Mouse (Mus musculus): ENCODE measurements around the gene Tspan15. TPM values are rescaled to one million over a fixed set of nuclear protein-coding genes. Genes with fewer than 3 reads are reported as not detected.

Gene Tspan15
- polyA plus RNA-seq, 1 experiment from 2014 or later: 18.5 TPM

DNA sequence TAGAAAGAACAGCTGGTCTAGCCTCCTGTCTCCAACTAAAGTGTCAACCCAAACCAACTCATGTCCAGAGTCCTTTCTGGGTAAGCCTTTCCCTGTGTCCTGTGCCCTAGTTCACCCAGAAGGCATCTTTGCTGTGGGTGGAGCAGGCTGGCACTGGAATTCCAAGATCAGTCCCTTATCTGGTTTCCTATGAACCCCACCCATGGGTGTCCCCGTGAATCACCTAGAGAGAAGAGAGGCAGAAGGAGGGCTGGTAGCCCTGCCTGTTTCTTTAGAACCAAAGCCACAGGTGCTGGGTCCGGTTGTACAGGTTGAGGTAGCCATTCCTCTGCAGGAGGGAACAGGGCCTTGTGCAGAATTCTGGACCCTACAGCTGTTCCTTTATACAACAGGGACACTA, 9.4 kb downstream of the Tspan15 start:
- Histone ChIP-seq H3K4me3 (no peak overlapping the region), H3K36me3 (no peaks in the 10 kb centered on the region), H3K4me1 (peaks cover 28% of the 10 kb centered on the region), H3K27me3 (ENCODE audit: low read depth, poor library complexity, severe bottlenecking) (no peaks in the 10 kb centered on the region), H3K9me3 (replicated peaks) (no peaks in the 10 kb centered on the region), H3K27ac (no peak overlapping the region)
- 90% methylated on average over 2 of the region's 2 CpGs for WGBS
- DNase-seq (ENCODE audit: low spot score): no peak

GRCm38 (mm10) chr10:62220732-62221514, 10.1 kb downstream of the Tspan15 start:
- Histone ChIP-seq H3K9me3 (replicated peaks) (no peaks in the 10 kb centered on the region), H3K4me1 (peaks cover 22% of the 10 kb centered on the region), H3K36me3 (no peaks in the 10 kb centered on the region), H3K27me3 (ENCODE audit: low read depth, poor library complexity, severe bottlenecking) (no peaks in the 10 kb centered on the region), H3K4me3 (no peak overlapping the region), H3K27ac (no peak overlapping the region)
- no peak for DNase-seq (ENCODE audit: low spot score)
- 79% methylated on average over 8 of the region's 8 CpGs for WGBS

- peaks cover 6% of the 10 kb centered on the region; the same call in 1 of the 2 replicates for H3K4me1 ChIP-seq
- H3K27me3 ChIP-seq (ENCODE audit: low read depth, poor library complexity, severe bottlenecking): no peaks in the 10 kb centered on the region
- H3K36me3 ChIP-seq: no peaks in the 10 kb centered on the region
- H3K9me3 ChIP-seq (replicated peaks): no peaks in the 10 kb centered on the region
- 83% methylated on average over 7 of the region's 7 CpGs for WGBS
- no peak for DNase-seq (ENCODE audit: low spot score)
- H3K27ac ChIP-seq: no peak overlapping the region
- H3K4me3 ChIP-seq: no peak overlapping the region
Observed at GRCm38 (mm10) chr10:62218789-62219172, 12.3 kb downstream of the Tspan15 start.

DNA sequence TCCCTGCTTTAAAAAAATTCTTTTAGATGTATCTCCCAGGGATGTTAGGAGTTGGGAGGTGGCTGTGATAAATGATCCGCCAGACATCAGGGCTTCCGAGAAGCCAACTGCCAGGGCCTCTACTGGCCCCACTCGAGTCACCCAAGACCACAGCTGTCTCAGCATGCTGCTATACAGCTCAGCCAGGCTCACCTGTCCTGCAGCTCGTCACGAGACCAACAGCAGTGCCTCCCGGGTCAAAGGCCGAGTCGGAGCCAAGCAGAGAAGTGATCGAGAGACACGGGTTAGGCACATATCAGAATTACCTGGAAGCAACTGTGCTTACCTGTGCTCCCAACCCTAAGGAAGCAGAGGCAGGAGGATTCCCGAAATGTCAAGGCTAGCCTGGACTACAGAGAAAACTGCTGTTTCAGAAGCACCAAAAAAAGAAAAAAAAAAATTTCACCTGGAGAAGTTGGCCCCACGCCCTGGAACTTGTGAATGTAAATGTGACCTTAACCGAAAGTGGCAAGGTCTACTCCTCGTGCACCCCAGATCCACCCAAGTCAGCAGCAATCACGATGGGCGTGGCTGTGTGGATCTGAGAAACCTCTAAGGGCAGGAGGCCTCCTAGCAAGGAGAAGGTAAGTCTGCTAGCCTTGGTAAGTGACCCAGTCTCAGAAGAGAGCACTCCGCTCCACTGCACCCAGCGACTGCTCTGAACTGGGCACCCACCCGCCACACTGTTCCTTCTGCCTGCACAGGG, 12.8 kb downstream of the Tspan15 start:
- Histone ChIP-seq H3K36me3 (no peaks in the 10 kb centered on the region), H3K4me3 (no peak overlapping the region), H3K27ac (no peak overlapping the region), H3K9me3 (replicated peaks) (no peaks in the 10 kb centered on the region), H3K27me3 (ENCODE audit: low read depth, poor library complexity, severe bottlenecking) (no peaks in the 10 kb centered on the region), H3K4me1 (0 out of 2 replicates have a peak, but pooled peaks cover 6% of the 10 kb centered on the region)
- 82% methylated on average over 19 of the region's 19 CpGs for WGBS
- DNase-seq (ENCODE audit: low spot score): no peak

GRCm38 (mm10) chr10:62217196-62217595, 13.9 kb downstream of the Tspan15 start:
- DNase-seq (ENCODE audit: low spot score): no peak
- Histone ChIP-seq H3K4me3 (no peak overlapping the region), H3K9me3 (replicated peaks) (no peaks in the 10 kb centered on the region), H3K4me1 (no peaks in the 10 kb centered on the region), H3K27ac (0 out of 2 replicates have a peak overlapping the region, but pooled peaks have one; percentile 53), H3K36me3 (no peaks in the 10 kb centered on the region), H3K27me3 (ENCODE audit: low read depth, poor library complexity, severe bottlenecking) (no peaks in the 10 kb centered on the region)
- WGBS: 83% methylated on average over 8 of the region's 8 CpGs

GRCm38 (mm10) chr10:62216595-62216994, 14.5 kb downstream of the Tspan15 start:
- H3K27ac ChIP-seq: peak overlapping the region; percentile 53; the same call in 1 of the 2 replicates

GRCm38 (mm10) chr10:62215633-62216032, 15.4 kb downstream of the Tspan15 start:
- Histone ChIP-seq H3K4me1 (peaks cover 4% of the 10 kb centered on the region; the same call in 1 of the 2 replicates), H3K4me3 (no peak overlapping the region), H3K9me3 (replicated peaks) (no peaks in the 10 kb centered on the region), H3K36me3 (no peaks in the 10 kb centered on the region), H3K27ac (no peak overlapping the region), H3K27me3 (ENCODE audit: low read depth, poor library complexity, severe bottlenecking) (no peaks in the 10 kb centered on the region)
- WGBS: 92% methylated on average over 8 of the region's 8 CpGs
- DNase-seq (ENCODE audit: low spot score): no peak

More at GRCm38 (mm10) chr10:62216595-62216994, 14.5 kb downstream of the Tspan15 start:
- H3K4me3 ChIP-seq: no peak overlapping the region
- H3K36me3 ChIP-seq: no peaks in the 10 kb centered on the region
- DNase-seq (ENCODE audit: low spot score): no peak
- no peaks in the 10 kb centered on the region for H3K4me1 ChIP-seq
- no peaks in the 10 kb centered on the region for H3K27me3 ChIP-seq (ENCODE audit: low read depth, poor library complexity, severe bottlenecking)
- WGBS: 68% methylated on average over 5 of the region's 5 CpGs
- no peaks in the 10 kb centered on the region for H3K9me3 ChIP-seq (replicated peaks)

DNA sequence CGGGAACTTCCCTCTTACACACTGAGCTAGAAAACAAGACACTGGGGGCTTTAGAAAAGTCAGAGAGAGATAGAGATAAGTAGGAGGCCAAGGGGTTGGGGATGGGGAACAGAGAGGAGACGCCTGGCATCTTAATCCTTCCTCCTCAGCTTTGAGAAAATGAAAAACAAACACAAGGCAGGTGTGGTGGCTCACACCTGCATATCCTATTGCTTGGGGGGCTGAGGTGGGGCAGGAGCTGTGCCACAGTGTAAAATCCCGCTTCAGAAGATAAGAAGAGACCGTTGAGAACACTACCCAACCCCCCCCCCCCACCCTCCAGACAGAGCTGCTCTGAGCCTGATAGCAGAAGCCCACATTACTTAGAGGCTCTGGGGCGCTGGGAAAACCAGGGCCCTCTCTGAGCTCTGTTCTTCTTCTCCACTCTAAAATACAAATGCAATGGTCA, 15.9 kb downstream of the Tspan15 start:
- Histone ChIP-seq H3K4me3 (no peak overlapping the region), H3K36me3 (no peaks in the 10 kb centered on the region), H3K4me1 (peaks cover 9% of the 10 kb centered on the region; the same call in 1 of the 2 replicates), H3K27me3 (ENCODE audit: low read depth, poor library complexity, severe bottlenecking) (no peaks in the 10 kb centered on the region), H3K9me3 (replicated peaks) (no peaks in the 10 kb centered on the region), H3K27ac (no peak overlapping the region)
- DNase-seq (ENCODE audit: low spot score): no peak
- 50% methylated on average over 5 of the region's 5 CpGs for WGBS

DNA sequence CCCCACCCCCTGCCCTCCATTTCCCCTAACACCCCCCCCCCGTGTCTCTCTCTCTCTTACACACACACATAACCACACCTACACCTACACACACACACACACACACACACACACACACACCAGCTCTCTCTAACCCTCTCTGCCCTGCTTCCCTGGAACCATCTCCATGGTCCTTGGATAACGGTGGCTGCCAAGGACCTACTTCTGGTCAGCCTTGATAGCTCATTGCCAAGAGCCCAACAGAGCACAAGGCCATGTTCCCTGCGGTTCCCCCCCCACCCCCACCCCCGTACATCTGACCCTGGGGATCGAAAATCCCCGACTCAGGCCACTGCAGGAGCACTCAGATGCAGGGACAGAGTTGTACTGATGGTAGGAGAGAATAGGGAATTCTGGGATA, 19.7 kb downstream of the Tspan15 start:
- Histone ChIP-seq H3K27me3 (ENCODE audit: low read depth, poor library complexity, severe bottlenecking) (peaks cover 14% of the 10 kb centered on the region; the same call in 1 of the 2 replicates), H3K4me1 (peaks cover 21% of the 10 kb centered on the region), H3K36me3 (no peaks in the 10 kb centered on the region), H3K4me3 (no peak overlapping the region), H3K9me3 (replicated peaks) (no peaks in the 10 kb centered on the region), H3K27ac (no peak overlapping the region)
- no peak for DNase-seq (ENCODE audit: low spot score)
- WGBS: 63% methylated on average over 6 of the region's 6 CpGs

GRCm38 (mm10) chr10:62208241-62208896, 22.7 kb downstream of the Tspan15 start:
- Histone ChIP-seq H3K27me3 (ENCODE audit: low read depth, poor library complexity, severe bottlenecking) (peaks cover 16% of the 10 kb centered on the region; the same call in 1 of the 2 replicates), H3K4me1 (peaks cover 21% of the 10 kb centered on the region), H3K4me3 (no peak overlapping the region), H3K27ac (no peak overlapping the region), H3K9me3 (replicated peaks) (no peaks in the 10 kb centered on the region), H3K36me3 (no peaks in the 10 kb centered on the region)
- 25% methylated on average over 10 of the region's 10 CpGs for WGBS
- DNase-seq (ENCODE audit: low spot score): no peak

DNA sequence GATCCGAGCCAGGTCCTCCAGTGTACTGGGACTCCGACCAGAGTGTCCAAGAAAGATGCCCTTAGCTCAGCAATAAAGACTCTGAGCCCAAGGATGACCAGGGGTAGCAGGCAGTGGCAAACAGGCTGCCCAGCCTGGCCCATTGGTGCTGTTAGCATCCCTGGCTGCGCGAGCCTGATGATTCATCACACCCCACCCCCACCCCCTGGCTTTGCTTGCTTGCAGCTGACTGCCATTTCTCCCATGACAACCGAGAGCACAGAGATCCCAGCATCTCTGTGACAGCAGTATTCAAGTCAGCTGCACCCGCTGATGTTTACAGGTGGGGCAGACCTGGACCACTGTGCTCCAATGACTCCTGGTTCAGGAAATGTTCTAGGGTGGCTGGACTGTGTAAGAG, 28.5 kb downstream of the Tspan15 start:
- H3K4me3 ChIP-seq: no peak overlapping the region
- 78% methylated on average over 6 of the region's 6 CpGs for WGBS
- no peak for DNase-seq (ENCODE audit: low spot score)
- H3K27me3 ChIP-seq (ENCODE audit: low read depth, poor library complexity, severe bottlenecking): peaks cover 15% of the 10 kb centered on the region; the same call in 1 of the 2 replicates
- H3K36me3 ChIP-seq: no peaks in the 10 kb centered on the region
- H3K27ac ChIP-seq: no peak overlapping the region
- no peaks in the 10 kb centered on the region for H3K9me3 ChIP-seq (replicated peaks)
- no peaks in the 10 kb centered on the region for H3K4me1 ChIP-seq

GRCm38 (mm10) chr10:62198891-62199290, 32.2 kb downstream of the Tspan15 start:
- no peak for DNase-seq (ENCODE audit: low spot score)
- no peak overlapping the region for H3K4me3 ChIP-seq
- peaks cover 9% of the 10 kb centered on the region for H3K4me1 ChIP-seq
- no peak overlapping the region for H3K27ac ChIP-seq
- no peaks in the 10 kb centered on the region for H3K9me3 ChIP-seq (replicated peaks)
- H3K27me3 ChIP-seq (ENCODE audit: low read depth, poor library complexity, severe bottlenecking): 0 out of 2 replicates have a peak, but pooled peaks cover 4% of the 10 kb centered on the region
- 71% methylated on average over 1 of the region's 1 CpGs for WGBS
- no peaks in the 10 kb centered on the region for H3K36me3 ChIP-seq
